Mouse (Mus musculus): ENCODE measurements around the gene Med27.
"Not testable (repeated sequence)": the region's sequence is repeated elsewhere in the genome, so short reads cannot be mapped to it uniquely, and the experiment has no call there.

Gene Med27

DNA sequence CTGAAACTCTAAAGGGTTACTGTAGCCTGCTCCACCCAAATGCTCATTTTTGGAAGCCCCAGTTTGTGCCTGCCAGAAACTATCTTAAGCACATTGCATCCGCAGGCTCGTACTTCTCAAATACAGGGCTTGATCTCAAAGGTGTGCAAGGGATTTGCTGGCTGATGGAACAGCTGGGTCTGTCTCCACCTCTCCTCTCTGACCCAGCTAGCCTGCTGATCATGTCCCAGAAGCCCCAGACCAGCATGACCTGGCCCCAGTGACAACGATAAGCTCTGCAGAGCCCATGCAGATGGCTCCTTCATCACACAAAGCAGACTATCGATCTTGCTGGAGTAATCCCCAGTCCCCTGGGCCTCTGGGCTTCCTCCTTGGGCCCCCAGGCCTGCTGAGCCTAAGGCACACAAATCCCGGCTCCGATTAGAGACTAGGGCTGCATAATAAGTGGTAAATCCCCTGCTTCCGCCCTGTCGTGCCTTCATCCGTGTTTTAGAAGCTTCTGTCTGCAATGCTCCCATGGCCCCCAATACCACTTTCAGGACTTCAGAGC, 170.1 kb downstream of the Med27 start:
- no peak for DNase-seq (ENCODE audit: low read depth, low spot score)

DNA sequence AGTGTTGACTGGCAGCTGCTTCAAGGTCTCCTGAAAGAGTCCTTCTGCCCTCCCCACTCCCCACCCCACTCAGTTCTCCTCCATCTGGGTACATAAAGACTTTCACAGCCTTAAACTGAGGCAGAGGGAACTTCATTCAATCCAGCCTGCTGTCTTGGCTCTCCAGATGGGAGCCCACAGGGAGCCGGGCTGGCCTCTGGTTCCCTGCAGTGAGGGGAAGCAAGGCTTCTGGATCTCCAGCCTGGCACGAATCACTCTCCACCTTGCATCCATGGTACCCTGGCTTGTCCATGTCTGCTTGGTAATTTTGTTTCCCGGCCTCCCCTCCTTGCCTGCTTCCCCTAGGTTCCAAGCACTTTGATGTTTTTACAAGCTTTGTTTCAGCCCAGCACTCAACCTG, 172.8 kb downstream of the Med27 start:
- no peak for DNase-seq (ENCODE audit: low read depth, low spot score)

DNA sequence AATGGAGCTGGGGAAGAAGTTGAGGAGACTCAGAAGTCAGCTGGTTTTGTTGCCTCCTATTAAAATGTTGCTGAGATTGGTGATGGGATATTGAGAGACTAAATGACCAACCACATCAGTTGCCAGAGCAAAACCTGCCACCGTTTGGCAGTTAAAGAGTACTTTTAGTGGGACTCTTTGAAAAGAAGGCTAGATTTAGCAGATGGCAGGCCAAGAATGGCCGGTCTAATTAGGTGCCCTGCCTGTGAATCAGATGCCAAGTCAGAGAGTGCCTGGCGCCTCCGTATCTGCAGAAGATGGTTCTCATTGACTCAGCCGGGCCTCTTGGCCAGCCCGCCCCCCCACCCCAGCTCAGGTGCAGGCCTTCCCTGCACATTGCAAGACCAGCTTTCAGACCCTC, 173.6 kb downstream of the Med27 start:
- no peak for DNase-seq (ENCODE audit: low read depth, low spot score)

DNA sequence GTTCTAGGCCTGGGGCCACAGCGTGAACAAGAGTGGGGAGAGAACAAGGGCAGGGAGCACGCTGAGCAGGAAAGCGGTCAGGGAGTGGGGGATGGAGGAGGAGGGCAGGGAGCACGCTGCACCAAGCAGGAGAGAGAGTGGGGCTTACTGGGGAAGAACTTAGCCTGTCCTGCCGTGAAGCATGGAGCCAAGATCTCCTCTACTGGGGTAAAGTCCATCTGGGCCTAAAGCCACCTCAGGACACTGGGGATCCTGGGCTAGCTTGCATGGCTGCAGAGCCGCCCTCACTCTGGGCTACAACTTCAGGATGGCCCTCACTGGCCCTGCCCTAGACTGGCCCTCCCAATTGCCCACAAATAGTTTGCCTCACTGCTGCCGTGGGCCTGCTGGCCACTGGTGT, 174.9 kb downstream of the Med27 start:
- no peak for DNase-seq (ENCODE audit: low read depth, low spot score)

DNA sequence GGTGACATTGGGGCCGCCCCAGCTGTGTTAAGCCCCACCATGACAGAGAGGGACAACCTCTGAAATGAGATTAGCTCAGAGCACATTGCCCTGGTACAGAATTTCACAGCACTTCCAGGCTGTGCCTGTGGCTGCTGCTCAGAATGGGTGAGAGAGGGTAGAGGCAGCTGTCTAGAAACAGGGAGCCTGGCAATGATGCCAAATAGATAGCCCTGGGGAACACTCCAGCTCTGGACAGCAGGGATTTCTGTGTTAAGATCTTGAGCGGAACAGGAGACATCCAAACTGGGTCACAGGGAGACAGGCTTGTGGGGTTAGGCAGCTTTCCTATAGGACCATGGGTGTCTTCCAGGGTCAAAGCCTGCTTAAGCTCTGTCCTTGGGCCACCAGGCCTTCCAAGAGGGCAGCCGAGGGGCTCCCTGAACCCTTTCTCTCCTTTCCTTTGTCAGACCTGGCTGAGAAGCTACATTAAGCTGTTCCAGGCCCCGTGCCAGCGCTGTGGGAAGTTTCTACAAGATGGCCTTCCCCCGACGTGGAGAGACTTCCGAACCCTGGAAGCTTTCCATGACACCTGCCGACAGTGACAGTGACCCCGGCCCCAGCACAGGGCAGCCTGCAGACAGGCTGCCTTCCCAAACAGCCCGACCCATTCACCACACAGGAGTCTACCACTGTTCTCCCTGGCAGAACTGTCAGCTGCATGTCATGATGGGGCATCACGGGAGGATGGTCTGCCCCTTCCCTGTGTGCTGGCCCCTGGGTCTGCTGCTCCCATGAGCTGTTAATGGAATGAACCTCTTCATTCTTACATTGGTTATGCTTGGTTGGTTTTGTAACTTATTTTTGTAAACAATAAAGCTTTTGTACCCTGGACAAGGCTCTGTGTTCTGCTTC, 177.5 kb downstream of the Med27 start:
- no peak for DNase-seq (ENCODE audit: low read depth, low spot score)

DNA sequence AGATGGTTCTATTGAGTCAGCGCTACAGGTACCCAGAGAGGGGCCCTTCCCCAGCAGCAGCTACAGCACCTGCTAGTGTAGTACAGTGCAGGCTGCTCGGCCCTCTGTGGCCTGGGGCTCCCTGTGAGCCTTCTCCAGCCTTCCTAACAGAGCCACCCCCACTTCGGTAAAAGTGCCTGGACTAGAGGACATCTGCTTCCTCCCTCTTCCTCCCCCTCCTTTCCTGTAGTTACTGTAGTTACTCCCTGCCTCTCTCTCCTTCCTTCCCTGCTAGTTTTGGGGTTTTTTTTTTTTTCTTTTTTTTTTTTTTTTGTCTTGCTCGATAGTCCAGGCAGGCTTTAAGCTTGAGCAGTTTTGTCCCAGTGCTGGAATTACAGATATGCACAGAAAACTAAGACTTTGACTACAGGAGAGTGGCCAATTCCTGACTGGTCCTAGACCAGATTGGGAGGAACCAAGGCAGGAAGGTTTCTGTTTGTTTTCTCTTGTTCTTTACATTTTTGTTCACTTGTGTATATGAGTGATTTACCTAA, 178.7 kb downstream of the Med27 start:
- DNase-seq (ENCODE audit: low read depth, low spot score) = no peak

DNA sequence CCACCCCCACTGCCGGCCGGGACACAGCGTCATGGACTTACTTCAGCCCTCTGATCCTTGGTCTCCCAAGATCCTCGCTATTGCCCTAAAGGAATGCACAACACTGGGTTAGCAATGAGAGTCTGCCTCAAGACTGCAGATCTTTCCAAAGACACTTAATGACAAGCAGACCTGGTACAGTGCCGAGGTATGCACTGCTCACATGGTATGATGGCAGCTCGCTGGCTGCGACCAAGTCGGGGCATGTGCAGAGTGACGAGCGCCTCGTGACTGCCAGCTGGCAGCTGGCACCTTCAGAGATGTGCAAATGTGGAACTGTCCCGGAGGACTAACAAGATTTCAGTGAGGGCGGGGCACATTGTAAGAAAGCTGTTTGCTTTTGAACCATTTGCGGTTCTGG, 179.6 kb downstream of the Med27 start:
- DNase-seq (ENCODE audit: low read depth, low spot score) = peak; percentile 54

DNA sequence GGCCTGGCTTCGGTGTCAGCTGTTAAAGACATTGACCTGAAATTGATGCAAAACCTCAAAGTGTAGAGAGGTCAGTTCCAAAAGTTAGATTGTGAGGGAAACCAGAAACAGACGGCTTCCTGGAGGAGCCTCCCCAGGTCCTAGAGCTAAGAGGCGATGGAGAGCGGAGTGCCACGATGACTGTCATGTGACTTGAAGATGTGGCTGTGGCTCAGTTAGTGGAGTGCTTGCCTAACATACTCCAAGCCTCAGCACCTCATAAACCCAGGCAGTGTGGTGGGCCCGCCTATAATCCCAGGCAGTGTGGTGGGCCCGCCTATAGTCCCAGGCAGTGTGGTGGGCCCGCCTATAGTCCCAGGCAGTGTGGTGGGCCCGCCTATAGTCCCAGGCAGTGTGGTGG, 180.9 kb downstream of the Med27 start:
- DNase-seq (ENCODE audit: low read depth, low spot score) = not testable (repeated sequence)

DNA sequence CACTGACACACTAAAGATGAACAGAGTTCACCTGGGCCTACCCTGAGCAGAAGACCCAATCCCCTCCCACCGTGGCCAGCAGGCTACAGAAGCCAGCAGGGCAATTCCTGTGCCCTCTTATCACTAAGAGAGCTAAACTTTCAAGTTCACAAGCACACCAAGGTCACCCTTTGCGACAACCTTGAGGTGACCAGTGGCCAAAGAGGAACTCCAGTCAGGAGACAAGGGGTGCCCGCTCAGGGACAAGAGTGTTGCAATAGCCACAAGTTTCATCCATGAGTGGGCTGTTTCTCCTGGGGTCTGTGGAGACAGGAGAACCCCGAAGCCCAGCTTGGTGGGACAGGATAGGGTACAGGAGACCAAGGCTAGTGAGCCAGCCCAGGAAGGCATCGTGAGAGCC, 182.2 kb downstream of the Med27 start:
- DNase-seq (ENCODE audit: low read depth, low spot score) = no peak

DNA sequence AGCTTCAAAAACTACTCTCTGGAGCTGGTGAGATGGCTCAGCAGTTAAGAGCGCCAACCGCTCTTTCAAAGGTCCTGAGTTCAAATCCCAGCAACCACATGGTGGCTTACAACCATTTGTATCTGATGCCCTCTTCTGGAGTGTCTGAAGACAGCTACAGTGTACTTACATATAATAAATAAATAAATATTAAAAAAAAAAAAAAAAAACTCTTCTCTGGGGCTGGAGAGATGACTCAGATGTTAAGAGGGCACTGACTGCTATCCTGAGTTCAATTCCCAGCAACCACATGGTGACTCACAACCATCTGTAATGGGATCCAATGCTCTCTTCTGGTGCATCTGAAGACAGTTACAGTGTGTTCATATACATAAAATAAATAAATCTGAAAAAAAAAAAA, 183.2 kb downstream of the Med27 start:
- not testable (repeated sequence) for DNase-seq (ENCODE audit: low read depth, low spot score)

DNA sequence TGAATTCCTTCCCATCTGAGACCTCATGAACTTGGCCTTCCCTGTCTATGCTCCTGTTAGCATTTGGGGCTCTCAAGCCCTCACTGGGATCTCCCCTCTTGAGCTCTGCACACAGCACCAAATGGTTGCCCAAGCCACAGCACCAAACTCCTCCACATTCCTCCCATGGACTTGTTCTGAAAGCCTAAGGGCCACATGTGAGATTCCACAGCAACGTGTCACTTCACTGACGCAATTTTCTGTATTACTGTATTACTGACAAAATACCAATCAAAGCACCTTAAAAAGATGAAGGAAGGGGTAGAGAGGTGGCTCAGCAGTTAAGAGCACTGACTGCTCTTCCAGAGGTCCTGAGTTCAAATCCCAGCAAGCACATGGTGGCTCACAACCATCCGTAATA, 185.6 kb downstream of the Med27 start:
- DNase-seq (ENCODE audit: low read depth, low spot score) = no peak

DNA sequence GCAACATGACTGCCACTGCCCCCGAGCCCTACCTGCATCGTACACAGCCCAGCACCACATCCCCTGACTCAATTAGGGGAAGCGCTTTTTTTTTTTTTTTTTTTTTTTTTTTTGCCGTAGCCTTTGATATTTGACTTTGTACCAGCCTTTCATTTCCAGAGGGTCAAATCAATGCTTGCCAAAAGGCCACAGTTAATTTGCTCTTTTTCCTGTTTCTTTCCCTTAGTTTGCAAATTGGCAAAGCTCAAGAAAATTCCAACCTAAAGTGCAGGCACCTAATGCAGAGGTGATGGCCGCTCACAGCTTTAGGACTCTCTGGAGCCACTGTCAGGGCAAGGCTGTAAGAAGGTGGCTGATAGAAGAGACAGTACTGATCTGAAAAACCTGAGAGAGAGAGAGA, 186.3 kb downstream of the Med27 start:
- DNase-seq (ENCODE audit: low read depth, low spot score) = no peak

DNA sequence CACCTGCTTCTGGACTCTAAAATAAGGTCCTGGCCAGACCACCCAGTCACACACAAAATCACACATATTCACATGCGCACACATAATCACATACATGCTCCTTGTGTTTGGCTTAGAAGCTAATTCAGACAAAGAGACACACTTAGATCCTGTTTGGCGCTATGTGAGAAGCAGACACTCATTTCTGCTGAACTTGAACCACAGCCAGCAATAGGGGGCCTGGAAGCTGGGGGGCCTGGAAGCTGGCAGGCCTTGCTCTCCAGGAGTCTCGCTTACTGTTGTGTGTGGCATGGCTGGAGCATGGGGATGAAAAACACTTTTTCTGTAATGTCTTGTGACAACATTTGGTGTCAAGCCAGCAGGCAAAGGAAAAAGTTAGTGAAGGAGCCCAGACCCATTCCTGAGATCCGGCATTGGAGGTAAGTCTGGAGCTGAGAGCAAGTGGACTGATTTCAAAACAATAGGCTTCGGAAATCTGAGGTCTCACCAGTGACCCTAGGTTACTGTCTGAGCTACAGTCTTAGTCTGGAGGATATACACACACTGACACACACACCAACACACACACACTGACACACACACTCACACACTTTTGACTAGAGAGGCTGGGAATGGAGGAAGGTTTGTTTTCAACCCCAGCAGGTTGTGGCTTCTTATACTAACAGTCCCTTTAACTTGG, 189.1 kb downstream of the Med27 start:
- no peak for DNase-seq (ENCODE audit: low read depth, low spot score)

DNA sequence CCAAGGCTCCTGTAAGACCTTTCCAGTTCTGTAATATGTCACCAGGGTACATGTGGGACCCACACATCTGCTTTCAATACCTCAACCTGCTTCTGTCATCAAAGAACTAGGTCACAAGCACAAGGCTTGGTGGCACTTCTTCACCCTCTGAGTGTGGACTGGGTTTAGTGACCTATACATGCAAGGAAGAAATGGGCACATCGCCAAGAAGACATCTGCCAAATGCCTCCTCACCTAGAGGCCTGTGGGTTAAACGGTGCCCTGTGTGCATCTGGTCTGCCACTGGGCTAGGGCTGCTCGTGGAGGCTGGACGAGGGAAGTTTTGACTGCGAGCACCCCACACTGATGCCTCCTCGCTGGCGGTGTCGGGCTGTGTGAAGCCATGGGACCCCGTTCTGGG, 189.9 kb downstream of the Med27 start:
- DNase-seq (ENCODE audit: low read depth, low spot score) = no peak

DNA sequence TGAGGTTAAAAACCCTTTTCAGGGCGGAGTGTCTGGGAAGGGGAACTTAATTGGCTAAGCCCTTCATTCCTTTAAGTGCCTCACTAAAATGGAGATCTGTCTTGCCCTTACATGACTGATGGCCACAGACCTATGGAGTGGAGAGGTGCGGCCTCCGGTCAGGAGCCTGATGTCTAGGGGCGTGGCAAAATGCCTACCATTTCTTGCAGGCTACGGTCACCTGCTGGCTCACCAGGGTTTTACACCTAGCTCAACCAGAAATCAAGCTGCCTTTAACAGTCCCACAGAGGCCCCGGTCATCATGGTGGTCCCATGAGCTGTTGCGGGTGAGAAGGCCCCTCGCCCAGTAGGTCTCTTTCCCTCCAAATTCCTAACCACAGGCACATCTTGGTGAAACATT, 190.7 kb downstream of the Med27 start:
- DNase-seq (ENCODE audit: low read depth, low spot score) = no peak

DNA sequence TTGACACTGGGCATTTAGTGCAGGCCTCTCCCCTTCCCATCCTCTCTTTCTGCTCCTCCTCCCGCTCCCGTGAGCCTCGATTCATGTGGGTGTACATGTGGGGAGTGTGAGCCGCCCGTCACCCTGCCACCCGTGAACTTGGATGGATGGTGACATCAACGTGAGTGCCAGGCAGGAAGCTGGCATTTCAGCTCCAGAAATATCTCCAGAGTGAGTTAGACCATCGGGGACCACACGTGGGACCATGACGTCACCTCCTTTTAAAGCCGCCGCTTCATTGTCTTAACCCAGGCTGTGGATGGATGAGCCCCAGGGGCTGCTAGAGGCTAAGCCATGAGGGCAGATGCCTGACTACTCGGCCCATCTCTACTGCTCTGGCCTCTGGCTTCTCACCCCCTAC, 195.4 kb downstream of the Med27 start:
- DNase-seq (ENCODE audit: low read depth, low spot score) = no peak

DNA sequence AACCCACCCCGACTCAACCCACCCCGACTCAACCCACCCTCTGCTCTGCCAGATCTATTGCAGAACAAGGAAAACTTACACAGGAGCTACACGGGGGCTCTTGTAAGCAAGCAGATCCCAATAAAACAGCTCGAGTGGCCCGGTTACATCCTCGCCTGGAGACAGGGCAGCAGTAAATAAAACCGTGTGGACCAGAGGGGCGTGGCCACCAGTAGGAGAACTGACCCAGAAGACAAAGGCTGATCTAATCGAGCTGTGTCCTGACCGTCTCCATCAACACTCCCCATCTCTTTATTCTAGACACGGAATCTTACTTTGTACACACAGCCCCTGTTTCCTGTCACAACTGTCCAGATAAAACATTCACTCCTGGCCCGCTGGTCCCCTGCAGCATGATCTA, 200.0 kb downstream of the Med27 start:
- no peak for DNase-seq (ENCODE audit: low read depth, low spot score)

DNA sequence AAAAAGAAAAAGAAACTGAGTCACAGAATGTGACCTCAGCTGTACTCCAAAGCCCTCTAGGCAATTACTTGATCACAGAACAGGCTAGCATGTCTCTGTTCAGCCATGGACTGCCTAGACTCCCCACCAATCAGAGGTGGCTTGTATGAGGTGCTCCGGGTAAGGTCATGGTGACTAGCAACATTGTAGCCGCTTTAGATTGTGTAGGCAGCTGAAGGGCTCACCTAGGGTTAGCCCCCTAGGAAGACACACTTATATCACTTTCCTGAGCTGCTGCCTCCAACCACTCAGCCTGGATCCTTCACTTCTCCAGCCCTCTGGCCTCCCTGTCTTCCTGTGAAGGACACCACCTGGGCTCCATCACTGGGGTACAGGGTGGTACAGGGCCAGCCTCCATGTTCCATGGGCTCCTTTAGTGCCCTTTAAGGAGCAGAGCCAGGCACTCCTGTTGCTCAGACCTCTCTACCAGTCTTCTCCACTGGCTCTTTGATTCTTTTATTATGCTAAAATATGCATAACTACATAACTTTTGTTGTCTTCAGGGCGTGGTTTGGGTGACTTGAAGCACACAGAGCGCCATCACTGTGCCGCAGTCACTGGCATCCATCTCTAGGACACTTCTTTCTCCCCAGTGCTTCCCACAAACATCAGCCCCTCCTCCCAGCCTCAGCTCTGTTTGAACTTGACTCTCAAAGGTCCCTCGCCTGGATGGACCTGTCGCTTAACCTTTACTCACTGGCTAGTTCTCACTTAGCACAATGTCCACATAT, 205.4 kb downstream of the Med27 start:
- no peak for DNase-seq (ENCODE audit: low read depth, low spot score)

DNA sequence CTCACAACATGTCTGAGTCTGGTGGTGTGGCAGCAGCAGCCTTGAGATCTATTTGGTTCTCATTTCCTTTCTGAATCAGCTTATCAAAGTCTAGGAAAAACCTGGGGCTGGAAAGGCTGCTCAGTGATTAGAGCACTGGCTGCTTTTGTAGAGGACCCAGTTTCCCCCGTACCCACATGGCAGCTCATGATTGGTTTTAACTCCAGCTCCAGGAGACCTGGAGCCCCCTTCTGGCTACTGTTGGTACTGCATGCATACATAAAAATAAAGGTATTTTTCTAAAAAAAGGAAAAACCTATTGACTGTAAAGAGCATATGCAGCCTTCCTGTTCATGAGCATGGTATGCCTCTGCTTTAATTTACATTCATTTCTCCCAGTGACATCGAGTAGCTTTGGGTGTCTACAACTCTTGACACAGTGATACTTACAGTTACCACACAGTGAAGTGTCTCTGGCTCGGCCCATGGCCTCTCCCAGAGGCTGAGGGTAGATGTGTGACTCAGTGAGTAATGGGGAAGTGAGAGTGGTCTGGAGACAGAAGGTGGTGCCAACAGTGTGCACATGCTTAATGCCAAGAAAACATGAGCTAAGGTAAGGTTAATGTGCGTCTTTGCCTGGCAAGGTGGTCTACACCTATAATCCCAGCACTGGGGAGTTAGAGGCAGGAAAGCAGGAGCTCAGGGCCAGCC, 207.5 kb downstream of the Med27 start:
- peak; percentile 13 for DNase-seq (ENCODE audit: low read depth, low spot score)

DNA sequence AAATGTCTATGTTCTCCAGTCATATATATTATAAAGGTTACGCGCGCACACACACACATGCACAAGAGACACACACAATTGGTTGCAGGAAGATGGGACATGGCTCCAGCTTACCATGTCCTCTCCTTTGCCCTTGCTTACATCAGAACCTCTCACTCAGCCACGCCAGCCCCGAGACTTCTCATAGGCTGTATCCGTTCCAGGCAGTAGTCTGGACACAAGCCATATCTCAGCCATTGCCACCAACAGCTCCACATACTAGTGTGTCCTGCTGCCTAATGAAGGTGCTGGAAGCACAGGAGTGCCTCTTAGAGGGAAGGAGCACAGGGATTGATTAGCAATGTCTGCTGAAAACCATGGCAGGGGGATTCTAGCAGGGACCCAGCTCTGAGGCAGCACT, 211.9 kb downstream of the Med27 start:
- no peak for DNase-seq (ENCODE audit: low read depth, low spot score)

DNA sequence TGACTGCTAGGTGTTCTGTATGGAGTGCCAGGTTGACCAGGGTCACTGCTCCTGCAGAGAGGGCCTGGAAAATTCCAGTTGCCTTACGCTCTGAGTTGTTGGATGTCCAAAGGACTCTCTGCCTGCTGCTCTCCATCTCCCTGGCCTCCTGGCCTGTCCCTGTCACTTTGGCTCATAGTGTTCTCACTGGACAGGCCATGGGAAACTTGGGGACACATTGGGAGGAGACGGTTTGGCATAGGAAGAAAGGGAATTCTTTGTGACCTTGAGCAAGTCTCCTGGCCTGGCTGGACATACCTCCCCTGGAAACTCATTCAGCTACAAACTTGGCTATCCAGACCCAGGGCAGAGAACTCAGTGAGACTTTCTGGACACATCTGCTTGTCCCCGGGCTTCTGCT, 213.3 kb downstream of the Med27 start:
- DNase-seq (ENCODE audit: low read depth, low spot score) = no peak

Measured in skeletal muscle tissue, adult 2 months (tissue).